Mouse (Mus musculus) liver, embryonic 11.5 days (tissue): ENCODE measurements around the gene Dtd2. TPM values are rescaled to one million over a fixed set of nuclear protein-coding genes. Genes with fewer than 3 reads are reported as not detected.
A peak's percentile ranks its signal among the peaks of the same experiment; 100 is the strongest.

Experiments
- ATAC-seq: fragments of 200-750 bp; cut with Nextera tagmentation; replicated peaks from 2 replicates; pipeline ENCODE4 v1.8.0; 2017; ENCODE audit warnings: moderate number of reproducible peaks, mild to moderate bottlenecking, moderate TSS enrichment, moderate library complexity; ENCODE audit not compliant: low FRiP score
- DNase-seq: peaks from one replicate; pipeline ENCODE4 v3.0.0-alpha.2; 2017; ENCODE audit warnings: low spot score
- H3K27ac ChIP-seq: fragments of 300-500 bp; sonication (generic); 2 replicates; pipeline ENCODE4 v1.5.1; 2014; ENCODE audit warnings: mild to moderate bottlenecking, low read depth, low read length, control low read depth
- H3K27me3 ChIP-seq: fragments of 300-500 bp; sonication (generic); replicated peaks from 2 replicates; pipeline ENCODE4 v1.6.1; 2014; ENCODE audit warnings: low read length, mixed read lengths; ENCODE audit not compliant: control insufficient read depth, insufficient read depth
- H3K36me3 ChIP-seq: fragments of 300-500 bp; sonication (generic); 2 replicates; pipeline ENCODE4 v1.6.1; 2014; ENCODE audit warnings: mild to moderate bottlenecking, low read length, moderate library complexity, mixed read lengths; ENCODE audit not compliant: control insufficient read depth, insufficient read depth
- H3K4me1 ChIP-seq: fragments of 300-500 bp; sonication (generic); replicated peaks from 2 replicates; pipeline ENCODE4 v1.6.1; 2014; ENCODE audit warnings: low read length, mixed read lengths; ENCODE audit not compliant: control insufficient read depth, insufficient read depth
- H3K4me2 ChIP-seq: fragments of 300-500 bp; sonication (generic); 2 replicates; pipeline ENCODE4 v1.6.1; 2014; ENCODE audit warnings: mild to moderate bottlenecking, control low read depth, moderate library complexity
- H3K4me3 ChIP-seq: fragments of 300-500 bp; sonication (generic); 2 replicates; pipeline ENCODE4 v1.5.1; 2014; ENCODE audit warnings: low read depth, low read length, control low read depth
- H3K9ac ChIP-seq: fragments of 300-500 bp; sonication (generic); 2 replicates; pipeline ENCODE4 v1.6.1; 2014; ENCODE audit warnings: low read depth, low read length, control low read depth
- H3K9me3 ChIP-seq: fragments of 300-500 bp; sonication (generic); 2 replicates; pipeline ENCODE4 v1.6.1; 2016; ENCODE audit warnings: low read length, inconsistent platforms, mixed read lengths; ENCODE audit not compliant: control insufficient read depth
- WGBS: fragments of 180-500 bp; shearing (Covaris S2); extraction: QIAGEN DNeasy Blood & Tissue Kit; methylation state at CpG from one replicate; pipeline ENCODE4 v1.1.7; 2014; 5-methylcytosine and 5-hydroxymethylcytosine counted together
- polyA plus RNA-seq: library from polyadenylated mRNA; unstranded; fragments of >200 nt; fragmentation: Nextera tagmentation; extraction: Ambion mirVana; gene quantifications from 2 replicates; pipeline ENCODE4 v1.2.1, GENCODE M21; 2014

The Dtd2 gene
- polyA plus RNA-seq, 1 experiment from 2014 or later, result 31.0 TPM

DNA sequence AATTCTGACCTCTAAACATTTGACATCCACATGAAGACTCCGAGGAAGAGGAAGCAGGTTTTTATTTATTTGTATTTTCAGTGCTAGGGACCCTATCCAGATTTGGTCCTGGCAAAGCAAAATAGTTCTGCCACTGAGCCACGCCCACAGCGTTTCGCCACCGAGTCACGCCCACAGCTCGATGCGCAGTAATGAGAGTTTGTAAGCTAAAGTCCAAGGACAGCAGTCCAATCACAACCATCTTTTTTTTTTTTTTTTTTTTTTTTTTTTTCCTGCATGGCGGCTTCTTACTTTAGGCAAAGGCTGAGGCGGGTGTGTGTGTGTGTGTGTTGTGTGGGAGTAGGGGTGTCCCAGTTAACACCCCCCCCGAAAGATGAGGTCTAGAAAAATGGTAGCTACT lies 7.7 kb upstream of the Dtd2 start:
- no peak for ATAC-seq
- no peak overlapping the region for H3K4me3 ChIP-seq
- H3K27ac ChIP-seq, result no peak overlapping the region
- 82% methylated on average over 10 of the region's 11 CpGs for WGBS
- DNase-seq, result no peak
- H3K9ac ChIP-seq, result no peak overlapping the region
- no peaks in the 10 kb centered on the region for H3K4me1 ChIP-seq
- no peaks in the 10 kb centered on the region for H3K27me3 ChIP-seq
- H3K4me2 ChIP-seq, result no peak overlapping the region
- H3K9me3 ChIP-seq, result no peaks in the 10 kb centered on the region
- H3K36me3 ChIP-seq, result no peaks in the 10 kb centered on the region

DNA sequence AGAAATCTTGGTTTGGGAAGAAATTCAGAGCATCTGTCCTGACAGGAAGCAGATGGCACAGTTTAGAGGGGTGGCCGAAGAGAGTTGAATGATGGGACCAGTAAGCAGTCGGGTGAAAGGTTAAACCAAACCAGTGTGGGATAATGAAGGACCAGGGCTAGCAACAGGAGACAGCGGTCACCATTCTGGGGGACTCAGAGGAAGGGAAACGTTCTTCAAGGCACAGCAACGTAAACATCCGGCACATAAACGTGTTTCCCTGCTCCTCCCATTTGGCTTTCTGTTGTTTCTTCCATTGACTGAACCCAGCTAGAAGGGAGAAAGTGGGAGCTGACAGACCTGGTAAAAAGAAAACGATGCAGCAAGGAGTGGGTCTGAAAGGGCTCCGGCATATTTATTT lies 7.0 kb upstream of the Dtd2 start:
- no peak for DNase-seq
- 46% methylated on average over 9 of the region's 9 CpGs for WGBS

DNA sequence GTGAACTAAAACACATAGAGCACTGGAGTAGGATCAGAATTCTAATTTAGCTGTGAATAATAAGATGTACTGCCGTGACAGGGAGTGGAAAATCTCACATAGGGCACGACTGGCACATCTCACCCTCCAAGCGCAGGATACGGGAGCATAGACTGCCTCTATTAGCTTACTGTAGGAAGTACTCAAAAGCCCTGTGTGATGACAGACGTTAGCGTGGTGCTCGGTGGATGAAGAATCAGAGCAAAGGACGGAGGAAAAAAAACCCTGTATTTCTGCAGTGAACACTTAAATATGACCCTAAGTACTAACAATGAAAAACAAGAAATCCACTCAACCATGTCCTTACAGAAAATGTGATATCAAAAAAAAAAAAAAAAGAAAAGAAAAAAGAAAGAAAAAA lies 5.9 kb upstream of the Dtd2 start:
- Histone ChIP-seq H3K9ac (no peak overlapping the region), H3K27ac (no peak overlapping the region), H3K27me3 (no peaks in the 10 kb centered on the region), H3K4me2 (no peak overlapping the region), H3K4me1 (no peaks in the 10 kb centered on the region), H3K4me3 (no peak overlapping the region), H3K36me3 (no peaks in the 10 kb centered on the region), H3K9me3 (no peaks in the 10 kb centered on the region)
- ATAC-seq, result no peak
- no peak for DNase-seq
- 66% methylated on average over 8 of the region's 8 CpGs for WGBS

More for the DNA sequence above, 7.0 kb upstream of the Dtd2 start:
- Histone ChIP-seq H3K9me3 (no peaks in the 10 kb centered on the region), H3K27ac (no peak overlapping the region), H3K4me1 (no peaks in the 10 kb centered on the region), H3K27me3 (no peaks in the 10 kb centered on the region), H3K9ac (no peak overlapping the region), H3K4me3 (no peak overlapping the region), H3K36me3 (no peaks in the 10 kb centered on the region), H3K4me2 (no peak overlapping the region)
- no peak for ATAC-seq

DNA sequence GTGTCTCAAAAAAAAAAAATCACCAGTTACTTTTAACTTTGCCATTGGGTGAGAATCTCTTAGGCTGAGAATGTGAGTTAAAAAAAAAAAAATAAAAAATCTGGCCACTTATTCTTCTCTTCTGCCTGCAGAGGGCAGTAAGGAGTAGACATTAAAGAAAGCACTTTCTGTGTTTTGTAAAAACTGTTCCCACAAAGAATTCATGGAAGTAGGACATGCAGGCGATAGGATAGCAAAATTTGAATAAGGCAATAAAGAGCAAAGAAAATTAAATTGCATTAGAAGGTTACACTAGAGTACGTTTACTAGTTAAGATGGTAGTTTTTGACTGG lies 4.3 kb upstream of the Dtd2 start:
- ATAC-seq (no peak), DNase-seq (no peak)
- no peak overlapping the region for H3K4me3 ChIP-seq
- WGBS, result 55% methylated on average over 2 of the region's 2 CpGs
- no peak overlapping the region for H3K4me2 ChIP-seq
- H3K4me1 ChIP-seq, result no peaks in the 10 kb centered on the region; the same call in 1 of the 2 replicates
- no peak overlapping the region for H3K27ac ChIP-seq
- H3K9ac ChIP-seq, result no peak overlapping the region
- no peaks in the 10 kb centered on the region for H3K27me3 ChIP-seq
- H3K9me3 ChIP-seq, result no peaks in the 10 kb centered on the region
- H3K36me3 ChIP-seq, result no peaks in the 10 kb centered on the region

DNA sequence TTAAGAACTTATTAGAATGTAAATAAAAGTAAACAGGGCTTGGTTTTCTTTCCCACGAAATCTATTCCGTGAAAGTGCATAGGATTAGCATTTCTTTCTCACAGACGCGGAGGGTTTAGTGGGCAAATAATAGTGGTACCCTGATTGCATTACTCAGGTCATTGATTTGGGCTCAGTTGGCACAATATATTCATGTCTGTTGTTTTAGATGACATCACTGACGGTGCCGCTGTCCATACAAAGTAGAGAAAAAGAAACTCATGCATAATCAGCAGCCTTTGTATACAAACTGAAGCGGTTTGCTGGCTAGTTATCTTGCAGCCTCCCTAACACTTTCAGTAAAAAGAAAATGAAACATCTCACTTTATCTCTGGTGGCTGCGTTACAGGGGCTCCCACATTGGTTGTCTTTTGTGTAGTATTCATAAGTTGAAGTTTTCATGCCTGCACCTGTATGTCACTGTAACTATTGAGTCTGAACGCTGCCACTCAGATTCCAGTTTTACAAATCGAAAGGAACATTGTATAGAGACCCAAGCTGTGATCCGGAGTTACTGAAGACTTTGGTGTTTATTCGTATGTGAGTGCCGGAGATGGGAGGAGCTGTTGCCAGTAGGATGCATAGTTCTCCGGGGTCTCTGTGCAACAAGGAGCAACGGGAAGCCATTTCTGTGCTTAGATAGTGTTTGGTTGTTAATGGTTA lies 3.8 kb upstream of the Dtd2 start:
- Histone ChIP-seq H3K36me3 (no peaks in the 10 kb centered on the region), H3K4me2 (no peak overlapping the region), H3K4me1 (no peaks in the 10 kb centered on the region; the same call in 1 of the 2 replicates), H3K27ac (no peak overlapping the region), H3K27me3 (no peaks in the 10 kb centered on the region), H3K9ac (no peak overlapping the region), H3K4me3 (no peak overlapping the region), H3K9me3 (no peaks in the 10 kb centered on the region)
- DNase-seq, result no peak
- WGBS, result 69% methylated on average over 15 of the region's 15 CpGs
- no peak for ATAC-seq

DNA sequence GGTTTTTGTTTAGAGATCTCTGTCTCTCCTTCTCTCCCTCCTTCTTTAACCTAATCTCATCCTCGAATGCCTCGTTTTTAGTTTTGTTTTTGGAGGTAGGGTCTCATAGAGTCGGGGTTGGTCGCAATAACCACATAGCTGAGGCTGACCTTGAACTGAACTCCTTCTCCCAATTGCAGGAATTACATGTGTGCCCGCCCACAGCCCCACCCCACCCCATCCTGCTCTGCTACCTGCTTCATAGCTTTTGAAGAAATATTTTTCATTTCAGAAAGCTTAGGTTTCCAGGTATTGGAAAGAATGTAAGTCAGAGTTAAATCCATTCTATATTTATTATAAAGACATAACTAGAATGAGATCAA lies 313 bp upstream of the Dtd2 start:
- WGBS, result 40% methylated on average over 5 of the region's 5 CpGs
- peak overlapping the region; percentile 85 for H3K4me3 ChIP-seq
- peak overlapping the region; percentile 68 for H3K4me2 ChIP-seq
- H3K27me3 ChIP-seq, result no peaks in the 10 kb centered on the region
- DNase-seq (no peak), ATAC-seq (peak; percentile 24; the same call in 1 of the 2 replicates)
- peak overlapping the region; percentile 97 for H3K9ac ChIP-seq
- peaks cover 3% of the 10 kb centered on the region; the same call in 1 of the 2 replicates for H3K36me3 ChIP-seq
- peak overlapping the region; percentile 79; the same call in 1 of the 2 replicates for H3K27ac ChIP-seq
- no peaks in the 10 kb centered on the region for H3K9me3 ChIP-seq
- H3K4me1 ChIP-seq, result no peaks in the 10 kb centered on the region; the same call in 1 of the 2 replicates

DNA sequence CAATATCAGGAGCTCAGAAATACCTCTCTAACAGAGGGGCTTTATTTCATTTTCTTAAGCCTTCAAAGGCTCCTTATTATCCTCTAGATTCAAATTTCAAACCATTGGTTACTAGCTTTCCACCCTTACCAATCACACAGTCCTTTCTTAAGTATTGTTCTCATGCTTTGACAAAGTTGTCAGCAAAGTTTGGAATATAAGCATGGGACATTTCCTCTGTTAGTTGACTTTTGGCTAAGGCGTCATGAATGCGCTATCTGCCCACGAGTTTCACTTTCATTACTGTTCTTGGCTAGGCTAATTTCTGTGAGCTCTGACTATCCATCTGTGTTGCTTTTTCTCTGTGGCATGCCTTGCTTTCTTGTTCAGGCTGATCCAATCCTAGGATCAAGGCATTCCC lies 3.6 kb downstream of the Dtd2 start:
- Histone ChIP-seq H3K27ac (no peak overlapping the region), H3K4me1 (peaks cover 6% of the 10 kb centered on the region; the same call in 1 of the 2 replicates), H3K9ac (no peak overlapping the region), H3K27me3 (no peaks in the 10 kb centered on the region), H3K36me3 (peaks cover 5% of the 10 kb centered on the region), H3K9me3 (no peaks in the 10 kb centered on the region), H3K4me2 (no peak overlapping the region), H3K4me3 (no peak overlapping the region)
- DNase-seq (no peak), ATAC-seq (no peak)
- WGBS, result 86% methylated on average over 3 of the region's 3 CpGs

DNA sequence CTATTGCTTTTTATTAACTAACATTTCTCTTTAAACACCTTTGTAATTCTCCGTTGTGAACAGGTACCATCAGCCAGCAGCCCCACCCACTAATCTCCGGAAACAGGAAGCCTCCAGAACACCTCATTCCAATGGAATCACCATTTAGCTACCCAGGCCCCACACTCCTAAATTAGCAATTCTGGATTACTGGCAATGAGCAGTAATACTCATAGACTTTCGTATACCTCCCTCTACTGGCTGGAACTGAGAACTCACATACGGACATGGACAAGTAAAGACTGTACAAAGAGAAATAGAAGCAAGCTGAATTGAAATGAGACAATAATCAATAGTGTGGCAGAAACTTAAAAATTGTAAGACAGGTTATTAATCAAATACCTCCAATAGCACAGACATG lies 4.8 kb downstream of the Dtd2 start:
- Histone ChIP-seq H3K4me2 (no peak overlapping the region), H3K4me1 (peaks cover 6% of the 10 kb centered on the region; the same call in 1 of the 2 replicates), H3K9me3 (no peaks in the 10 kb centered on the region), H3K36me3 (peaks cover 7% of the 10 kb centered on the region), H3K9ac (no peak overlapping the region), H3K27me3 (no peaks in the 10 kb centered on the region), H3K4me3 (no peak overlapping the region), H3K27ac (no peak overlapping the region)
- DNase-seq (no peak), ATAC-seq (peak; percentile 48; the same call in 1 of the 2 replicates)
- 29% methylated on average over 4 of the region's 4 CpGs for WGBS

DNA sequence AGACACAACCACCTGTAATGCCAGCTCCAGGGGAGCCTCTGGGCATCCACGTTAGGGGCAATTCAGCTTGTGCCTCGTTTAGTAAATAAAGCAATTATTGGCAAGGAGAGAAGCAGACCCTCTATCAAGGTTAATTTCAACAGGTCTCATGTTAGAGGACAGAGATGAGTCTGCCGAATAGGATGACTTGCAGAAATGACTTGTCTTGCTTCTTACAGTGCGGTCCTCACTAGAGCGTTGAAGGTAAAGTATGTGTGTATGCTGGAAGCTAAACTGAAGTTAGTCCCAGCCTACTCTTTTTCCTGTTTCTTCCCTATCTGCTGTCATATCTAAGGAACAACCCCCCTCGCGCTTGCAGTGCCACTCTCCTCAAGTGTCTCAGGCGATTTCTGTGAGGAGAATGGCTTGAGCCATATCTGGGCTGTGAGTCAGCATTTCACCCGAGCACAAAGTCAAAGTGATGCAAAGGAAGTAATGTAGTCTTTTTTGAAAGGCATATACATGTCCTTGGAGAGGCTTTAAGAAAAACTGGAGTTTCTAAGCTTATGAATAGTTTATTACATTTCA lies 7.9 kb downstream of the Dtd2 start:
- peak overlapping the region; percentile 26; the same call in 1 of the 2 replicates for H3K4me2 ChIP-seq
- WGBS, result 55% methylated on average over 9 of the region's 9 CpGs
- DNase-seq, result no peak
- H3K27me3 ChIP-seq, result no peaks in the 10 kb centered on the region
- H3K4me3 ChIP-seq, result no peak overlapping the region
- H3K27ac ChIP-seq, result peak overlapping the region; percentile 26; the same call in 1 of the 2 replicates
- peak; percentile 65 for ATAC-seq
- H3K9ac ChIP-seq, result 0 out of 2 replicates have a peak overlapping the region, but pooled peaks have one; percentile 7
- no peaks in the 10 kb centered on the region for H3K9me3 ChIP-seq
- H3K36me3 ChIP-seq, result peaks cover 19% of the 10 kb centered on the region
- 0 out of 2 replicates have a peak, but pooled peaks cover 6% of the 10 kb centered on the region for H3K4me1 ChIP-seq
